Mouse (Mus musculus): ENCODE results near the gene Bcas1. TPM values are rescaled to one million over a fixed set of nuclear protein-coding genes. Genes with fewer than 3 reads are reported as not detected.

Bcas1 gene
- polyA plus RNA-seq (2012; fragmentation: generic; extraction: Trizol), result under 1 TPM in 1 of 2 experiments, not detected in 1; 0.08 TPM

DNA sequence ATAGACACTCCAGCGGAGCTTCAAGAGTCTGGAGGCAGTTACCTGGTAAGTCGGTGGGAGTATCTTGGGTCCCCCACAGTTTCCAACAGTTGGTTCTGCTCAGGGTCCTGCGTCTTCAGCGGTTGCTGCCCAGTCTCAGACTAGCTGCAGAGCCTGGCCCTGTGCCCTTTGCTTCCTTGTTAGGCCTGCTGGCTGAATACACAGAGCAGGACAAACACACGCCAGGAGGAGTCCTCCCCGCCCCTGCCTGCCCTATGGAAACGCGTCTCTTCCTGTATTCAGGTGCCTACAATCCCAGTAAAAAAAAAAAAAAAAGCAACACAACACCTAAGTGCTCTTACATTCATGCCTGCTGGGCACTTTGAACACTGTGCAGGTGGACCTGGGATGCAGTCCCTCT, at the start of gene Bcas1:
Bcas1 (minus strand) TSS at position 142 of the 400 bp plus-strand sequence.

Other genes starting within 250 kb of the Bcas1 start
- 10 to 100 TPM in 1 of 2 experiments, 1 to 10 TPM in 1; 4.3 to 13.5 TPM for gene Pfdn4, start 68.6 kb upstream of the Bcas1 start, polyA plus RNA-seq (2012; fragmentation: generic; extraction: Trizol)
- gene Cyp24a1, start 69.3 kb upstream of the Bcas1 start, polyA plus RNA-seq (2012; fragmentation: generic; extraction: Trizol), result not detected
- gene 4930470P17Rik, start 174.2 kb upstream of the Bcas1 start, polyA plus RNA-seq (2012; fragmentation: generic; extraction: Trizol), result not detected

All from C3H10T1/2 (cell line).